Mouse (Mus musculus): ENCODE measurements around the gene Rps6kc1. TPM values are rescaled to one million over a fixed set of nuclear protein-coding genes. Genes with fewer than 3 reads are reported as not detected.

Gene Rps6kc1
- polyA plus RNA-seq, 1 experiment from 2014 or later: 13.6 TPM

- no peak overlapping the region for H3K4me3 ChIP-seq (ENCODE audit: low read length)
- WGBS: 70% methylated on average over 5 of the region's 5 CpGs
- no peak overlapping the region for H3K27ac ChIP-seq (ENCODE audit: low read depth, low read length)
- no peak overlapping the region for H3K9ac ChIP-seq (ENCODE audit: low read depth, low read length)
- H3K4me1 ChIP-seq (ENCODE audit: control insufficient read depth, insufficient read depth, low read length): no peaks in the 10 kb centered on the region
- H3K4me2 ChIP-seq (replicated peaks; ENCODE audit: low read depth, low read length): no peak overlapping the region
- H3K36me3 ChIP-seq (ENCODE audit: control insufficient read depth, insufficient read depth, low read length): no peaks in the 10 kb centered on the region; the same call in 1 of the 2 replicates
- no peaks in the 10 kb centered on the region for H3K27me3 ChIP-seq (ENCODE audit: control insufficient read depth, insufficient read depth, low read length)
- H3K9me3 ChIP-seq (ENCODE audit: control insufficient read depth, low read length): no peaks in the 10 kb centered on the region
- ATAC-seq (ENCODE audit: low FRiP score, low TSS enrichment): no peak
These were observed 49.9 kb downstream of the Rps6kc1 start for GRCm38 (mm10) chr1:190861626-190862025.

DNA sequence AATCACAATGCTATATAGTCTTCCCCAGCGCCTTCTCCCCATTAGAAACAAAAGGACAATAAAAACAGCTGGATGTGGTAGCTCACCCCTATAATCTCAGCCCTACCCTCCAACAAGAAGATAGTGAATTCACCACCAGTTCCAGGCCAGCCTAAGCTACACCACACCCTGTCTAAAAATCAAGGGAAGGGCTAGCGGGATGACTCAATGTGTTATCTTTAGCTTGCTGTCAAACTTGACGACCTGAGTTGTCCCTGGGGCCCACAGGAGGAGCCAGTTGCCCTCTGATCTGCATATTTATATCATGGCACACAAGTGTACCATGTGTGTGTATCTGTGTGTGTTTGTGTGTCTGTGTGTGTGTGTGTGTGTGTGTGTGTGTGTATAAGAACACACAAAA, 57.1 kb downstream of the Rps6kc1 start:
- WGBS: 54% methylated on average over 3 of the region's 3 CpGs
- Histone ChIP-seq H3K9ac (ENCODE audit: low read depth, low read length) (no peak overlapping the region), H3K9me3 (ENCODE audit: control insufficient read depth, low read length) (no peaks in the 10 kb centered on the region), H3K27ac (ENCODE audit: low read depth, low read length) (no peak overlapping the region), H3K36me3 (ENCODE audit: control insufficient read depth, insufficient read depth, low read length) (no peaks in the 10 kb centered on the region; the same call in 1 of the 2 replicates), H3K4me3 (ENCODE audit: low read length) (no peak overlapping the region), H3K4me2 (replicated peaks; ENCODE audit: low read depth, low read length) (no peak overlapping the region), H3K27me3 (ENCODE audit: control insufficient read depth, insufficient read depth, low read length) (no peaks in the 10 kb centered on the region), H3K4me1 (ENCODE audit: control insufficient read depth, insufficient read depth, low read length) (no peaks in the 10 kb centered on the region)
- ATAC-seq (ENCODE audit: low FRiP score, low TSS enrichment): no peak

- H3K27me3 ChIP-seq (ENCODE audit: control insufficient read depth, insufficient read depth, low read length): no peaks in the 10 kb centered on the region
- no peaks in the 10 kb centered on the region for H3K4me1 ChIP-seq (ENCODE audit: control insufficient read depth, insufficient read depth, low read length)
- no peak overlapping the region for H3K4me2 ChIP-seq (replicated peaks; ENCODE audit: low read depth, low read length)
- H3K9me3 ChIP-seq (ENCODE audit: control insufficient read depth, low read length): no peaks in the 10 kb centered on the region
- H3K36me3 ChIP-seq (ENCODE audit: control insufficient read depth, insufficient read depth, low read length): no peaks in the 10 kb centered on the region
- no peak overlapping the region for H3K27ac ChIP-seq (ENCODE audit: low read depth, low read length)
- 70% methylated on average over 11 of the region's 11 CpGs for WGBS
- H3K9ac ChIP-seq (ENCODE audit: low read depth, low read length): no peak overlapping the region
- no peak for ATAC-seq (ENCODE audit: low FRiP score, low TSS enrichment)
- no peak overlapping the region for H3K4me3 ChIP-seq (ENCODE audit: low read length)
These were observed 62.3 kb downstream of the Rps6kc1 start for GRCm38 (mm10) chr1:190849162-190849865.

- Histone ChIP-seq H3K36me3 (ENCODE audit: control insufficient read depth, insufficient read depth, low read length) (no peaks in the 10 kb centered on the region), H3K4me3 (ENCODE audit: low read length) (no peak overlapping the region), H3K9me3 (ENCODE audit: control insufficient read depth, low read length) (no peaks in the 10 kb centered on the region), H3K27ac (ENCODE audit: low read depth, low read length) (no peak overlapping the region), H3K27me3 (ENCODE audit: control insufficient read depth, insufficient read depth, low read length) (no peaks in the 10 kb centered on the region), H3K9ac (ENCODE audit: low read depth, low read length) (no peak overlapping the region), H3K4me2 (replicated peaks; ENCODE audit: low read depth, low read length) (no peak overlapping the region), H3K4me1 (ENCODE audit: control insufficient read depth, insufficient read depth, low read length) (no peaks in the 10 kb centered on the region)
- WGBS: 58% methylated on average over 3 of the region's 3 CpGs
- ATAC-seq (ENCODE audit: low FRiP score, low TSS enrichment): no peak
These were observed 62.9 kb downstream of the Rps6kc1 start for GRCm38 (mm10) chr1:190848676-190849075.

- ATAC-seq (ENCODE audit: low FRiP score, low TSS enrichment): no peak
- WGBS: 74% methylated on average over 3 of the region's 3 CpGs
These were observed 64.6 kb downstream of the Rps6kc1 start for GRCm38 (mm10) chr1:190846956-190847355.

DNA sequence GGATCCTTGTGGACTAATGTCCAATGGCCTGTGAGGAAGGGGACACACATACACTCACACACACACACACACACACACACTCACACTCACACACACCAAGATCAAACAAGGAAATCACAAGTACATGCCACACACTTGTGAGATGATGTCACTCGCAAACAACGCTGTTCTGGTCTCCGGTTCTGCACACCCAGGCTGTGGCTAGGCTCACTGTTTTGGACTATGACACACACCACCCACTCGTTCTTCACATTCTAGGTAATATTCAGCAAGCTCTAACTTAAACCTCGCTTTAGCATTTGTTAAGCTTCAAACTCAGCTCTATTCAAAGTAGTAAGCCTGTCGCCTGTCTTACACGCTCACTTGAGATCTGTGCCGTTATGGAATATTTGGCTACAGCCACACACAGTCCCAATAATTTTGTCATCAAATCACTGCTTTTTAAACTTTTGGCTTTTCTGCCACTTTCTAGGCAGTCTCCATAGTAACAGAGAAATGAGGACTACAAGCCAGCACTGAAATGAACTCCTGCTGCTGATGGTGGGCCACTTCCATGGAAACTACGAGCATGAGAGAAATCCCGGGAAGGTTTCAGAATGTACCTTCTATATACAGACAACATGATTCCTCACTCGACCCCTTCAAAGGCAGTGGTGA, 65.4 kb downstream of the Rps6kc1 start:
- no peak for ATAC-seq (ENCODE audit: low FRiP score, low TSS enrichment)
- H3K27ac ChIP-seq (ENCODE audit: low read depth, low read length): no peak overlapping the region
- H3K9me3 ChIP-seq (ENCODE audit: control insufficient read depth, low read length): no peaks in the 10 kb centered on the region
- H3K4me1 ChIP-seq (ENCODE audit: control insufficient read depth, insufficient read depth, low read length): no peaks in the 10 kb centered on the region
- no peaks in the 10 kb centered on the region for H3K36me3 ChIP-seq (ENCODE audit: control insufficient read depth, insufficient read depth, low read length)
- no peak overlapping the region for H3K4me2 ChIP-seq (replicated peaks; ENCODE audit: low read depth, low read length)
- H3K27me3 ChIP-seq (ENCODE audit: control insufficient read depth, insufficient read depth, low read length): no peaks in the 10 kb centered on the region
- WGBS: 95% methylated on average over 11 of the region's 11 CpGs
- H3K9ac ChIP-seq (ENCODE audit: low read depth, low read length): no peak overlapping the region
- H3K4me3 ChIP-seq (ENCODE audit: low read length): no peak overlapping the region

More at GRCm38 (mm10) chr1:190846956-190847355, 64.6 kb downstream of the Rps6kc1 start:
- no peaks in the 10 kb centered on the region for H3K27me3 ChIP-seq (ENCODE audit: control insufficient read depth, insufficient read depth, low read length)
- no peaks in the 10 kb centered on the region for H3K4me1 ChIP-seq (ENCODE audit: control insufficient read depth, insufficient read depth, low read length)
- no peak overlapping the region for H3K4me2 ChIP-seq (replicated peaks; ENCODE audit: low read depth, low read length)
- no peaks in the 10 kb centered on the region for H3K36me3 ChIP-seq (ENCODE audit: control insufficient read depth, insufficient read depth, low read length)
- no peak overlapping the region for H3K9ac ChIP-seq (ENCODE audit: low read depth, low read length)
- no peak overlapping the region for H3K4me3 ChIP-seq (ENCODE audit: low read length)
- H3K9me3 ChIP-seq (ENCODE audit: control insufficient read depth, low read length): no peaks in the 10 kb centered on the region
- H3K27ac ChIP-seq (ENCODE audit: low read depth, low read length): no peak overlapping the region

- Histone ChIP-seq H3K4me3 (ENCODE audit: low read length) (no peak overlapping the region), H3K9ac (ENCODE audit: low read depth, low read length) (no peak overlapping the region), H3K27ac (ENCODE audit: low read depth, low read length) (no peak overlapping the region), H3K36me3 (ENCODE audit: control insufficient read depth, insufficient read depth, low read length) (no peaks in the 10 kb centered on the region), H3K4me2 (replicated peaks; ENCODE audit: low read depth, low read length) (no peak overlapping the region), H3K9me3 (ENCODE audit: control insufficient read depth, low read length) (no peaks in the 10 kb centered on the region), H3K27me3 (ENCODE audit: control insufficient read depth, insufficient read depth, low read length) (no peaks in the 10 kb centered on the region), H3K4me1 (ENCODE audit: control insufficient read depth, insufficient read depth, low read length) (no peaks in the 10 kb centered on the region)
- ATAC-seq (ENCODE audit: low FRiP score, low TSS enrichment): no peak
- WGBS: 69% methylated on average over 4 of the region's 4 CpGs
These were observed 66.2 kb downstream of the Rps6kc1 start for GRCm38 (mm10) chr1:190845419-190845818.

GRCm38 (mm10) chr1:190844356-190844755, 67.2 kb downstream of the Rps6kc1 start:
- Histone ChIP-seq H3K4me2 (replicated peaks; ENCODE audit: low read depth, low read length) (no peak overlapping the region), H3K27me3 (ENCODE audit: control insufficient read depth, insufficient read depth, low read length) (no peaks in the 10 kb centered on the region), H3K36me3 (ENCODE audit: control insufficient read depth, insufficient read depth, low read length) (no peaks in the 10 kb centered on the region), H3K4me1 (ENCODE audit: control insufficient read depth, insufficient read depth, low read length) (no peaks in the 10 kb centered on the region), H3K9me3 (ENCODE audit: control insufficient read depth, low read length) (no peaks in the 10 kb centered on the region), H3K27ac (ENCODE audit: low read depth, low read length) (no peak overlapping the region), H3K9ac (ENCODE audit: low read depth, low read length) (no peak overlapping the region), H3K4me3 (ENCODE audit: low read length) (no peak overlapping the region)
- 84% methylated on average over 11 of the region's 11 CpGs for WGBS
- ATAC-seq (ENCODE audit: low FRiP score, low TSS enrichment): no peak

GRCm38 (mm10) chr1:190836046-190836445, 75.5 kb downstream of the Rps6kc1 start:
- Histone ChIP-seq H3K27ac (ENCODE audit: low read depth, low read length) (no peak overlapping the region), H3K4me1 (ENCODE audit: control insufficient read depth, insufficient read depth, low read length) (no peaks in the 10 kb centered on the region), H3K36me3 (ENCODE audit: control insufficient read depth, insufficient read depth, low read length) (no peaks in the 10 kb centered on the region; the same call in 1 of the 2 replicates), H3K4me3 (ENCODE audit: low read length) (no peak overlapping the region), H3K9ac (ENCODE audit: low read depth, low read length) (no peak overlapping the region), H3K9me3 (ENCODE audit: control insufficient read depth, low read length) (no peaks in the 10 kb centered on the region), H3K27me3 (ENCODE audit: control insufficient read depth, insufficient read depth, low read length) (no peaks in the 10 kb centered on the region), H3K4me2 (replicated peaks; ENCODE audit: low read depth, low read length) (no peak overlapping the region)
- WGBS: 86% methylated on average over 2 of the region's 2 CpGs
- no peak for ATAC-seq (ENCODE audit: low FRiP score, low TSS enrichment)

Measured in kidney, embryonic 14.5 days (tissue).